Mouse (Mus musculus) liver, embryonic 14.5 days (tissue): ENCODE results near the gene Tmem14a. TPM values are rescaled to one million over a fixed set of nuclear protein-coding genes. Genes with fewer than 3 reads are reported as not detected.
"Not testable (repeated sequence)": the region's sequence is repeated elsewhere in the genome, so short reads cannot be mapped to it uniquely, and the experiment has no call there.

ENCODE experiments used
- ATAC-seq: fragments of 200-750 bp; cut with Nextera tagmentation; 2 replicates; pipeline ENCODE4 v1.8.0; 2017; ENCODE audit warnings: moderate number of reproducible peaks, mild to moderate bottlenecking, moderate library complexity; ENCODE audit not compliant: insufficient read depth
- DNase-seq, 3 experiments: peaks; one replicate each; pipeline ENCODE4 v3.0.0-alpha.2; 2012 to 2013; ENCODE audit warnings: low read depth in 3 of 3, low spot score in 3 of 3
- H3K27ac ChIP-seq: fragments of 300-500 bp; sonication (generic); 2 replicates; pipeline ENCODE4 v1.5.1; 2014; ENCODE audit warnings: moderate library complexity, mild to moderate bottlenecking, control low read depth, inconsistent platforms
- H3K27me3 ChIP-seq: fragments of 300-500 bp; sonication (generic); 2 replicates; pipeline ENCODE4 v1.6.1; 2014; ENCODE audit warnings: mild to moderate bottlenecking, low read length, moderate library complexity; ENCODE audit not compliant: control insufficient read depth, insufficient read depth
- H3K36me3 ChIP-seq: fragments of 300-500 bp; sonication (generic); replicated peaks from 2 replicates; pipeline ENCODE4 v1.6.1; 2014; ENCODE audit warnings: low read depth; ENCODE audit not compliant: control insufficient read depth, insufficient read depth
- H3K4me1 ChIP-seq, 2 experiments: fragments of 200-500 bp in 1 of 2; fragments of 300-500 bp in 1 of 2; sonication (generic) in 1 of 2; replicated peaks; 2 replicates each; pipeline ENCODE4 v1.6.1; 2012 to 2014; ENCODE audit warnings: antibody characterized with exemption in 1 of 2, inconsistent platforms in 1 of 2, low read length in 1 of 2; ENCODE audit not compliant: control insufficient read depth in 2 of 2, insufficient read depth in 2 of 2
- H3K4me2 ChIP-seq: fragments of 300-500 bp; sonication (generic); 2 replicates; pipeline ENCODE4 v1.6.1; 2014; ENCODE audit warnings: low read depth, mild to moderate bottlenecking, control low read depth, moderate library complexity
- H3K4me3 ChIP-seq, 2 experiments: fragments of 200-500 bp in 1 of 2; fragments of 300-500 bp in 1 of 2; sonication (generic) in 1 of 2; 2 replicates each; pipeline ENCODE4 v1.5.1; 2012 to 2014; ENCODE audit warnings: low read depth in 2 of 2, low read length in 2 of 2, mild to moderate bottlenecking in 2 of 2, control low read depth in 1 of 2, inconsistent platforms in 1 of 2, moderate library complexity in 1 of 2; ENCODE audit not compliant: insufficient read depth in 1 of 2
- H3K9ac ChIP-seq: fragments of 300-500 bp; sonication (generic); replicated peaks from 2 replicates; pipeline ENCODE4 v1.6.1; 2014; ENCODE audit warnings: mild to moderate bottlenecking, control low read depth, moderate library complexity
- H3K9me3 ChIP-seq: fragments of 300-500 bp; sonication (generic); 2 replicates; pipeline ENCODE4 v1.6.1; 2016; ENCODE audit warnings: low read length, mixed read lengths; ENCODE audit not compliant: control insufficient read depth
- CTCF ChIP-seq: IDR thresholded peaks from 2 replicates; pipeline ENCODE4 v1.5.1; 2016; ENCODE audit warnings: antibody characterized with exemption, low read depth, control low read depth
- EP300 ChIP-seq: IDR thresholded peaks from 2 replicates; pipeline ENCODE4 v1.6.1; 2016; ENCODE audit warnings: antibody characterized with exemption, low read depth
- WGBS: fragments of 180-500 bp; shearing (Covaris S2); extraction: QIAGEN DNeasy Blood & Tissue Kit; methylation state at CpG from one replicate; pipeline ENCODE4 v1.1.7; 2014; ENCODE audit not compliant: insufficient replicate concordance; 5-methylcytosine and 5-hydroxymethylcytosine counted together
- polyA plus RNA-seq, 2 experiments: library from polyadenylated mRNA; depleted of rRNA in 1 of 2; stranded (reverse) in 1 of 2; unstranded in 1 of 2; fragments of >200 nt; fragmentation: Nextera tagmentation in 1 of 2; extraction: Ambion mirVana in 1 of 2; gene quantifications; 2 replicates each; pipeline versions ENCODE4 v1.2.1 to v1.2.3; 2012 to 2014

Tmem14a gene
- polyA plus RNA-seq, 2 experiments, result 2.7 to 2.9 TPM

DNA sequence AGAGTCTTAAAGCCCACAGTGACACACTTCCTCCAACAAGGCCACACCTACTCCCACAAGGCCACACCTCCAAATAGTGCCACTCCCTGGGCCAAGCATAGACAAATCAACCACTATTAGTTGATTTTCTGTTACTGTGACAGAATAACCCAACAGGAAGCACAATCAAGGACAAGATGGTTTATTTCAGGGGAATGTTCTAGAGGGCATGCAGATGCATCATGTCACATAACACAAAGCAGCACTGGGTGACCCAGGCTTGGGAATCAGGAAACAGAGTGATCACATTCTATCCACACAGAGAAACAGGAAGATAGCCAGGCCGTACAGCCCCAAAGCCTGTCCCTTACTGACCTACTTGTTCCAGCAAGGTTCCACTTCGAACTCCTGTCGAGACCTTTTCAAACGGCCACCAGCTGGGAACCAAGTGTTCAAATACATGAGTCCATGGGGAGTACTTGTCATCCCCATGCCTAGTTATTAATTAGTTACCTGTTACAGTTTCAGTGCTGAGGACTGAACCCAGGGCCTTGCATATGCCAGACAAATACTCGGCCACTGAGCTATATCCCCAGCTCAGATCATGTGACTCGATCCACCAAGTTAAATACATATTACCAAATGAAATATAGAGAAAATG is 9.5 kb downstream of the Tmem14a start:
- ATAC-seq, result no peak
- H3K9ac ChIP-seq, result no peak overlapping the region
- peaks cover 0 to 6% of the 10 kb centered on the region in 2 experiments; a peak in 2 of 4 replicates for H3K4me1 ChIP-seq
- H3K36me3 ChIP-seq, result no peaks in the 10 kb centered on the region
- no peaks in the 10 kb centered on the region for H3K9me3 ChIP-seq
- H3K4me2 ChIP-seq, result no peak overlapping the region
- no peaks in the 10 kb centered on the region for H3K27me3 ChIP-seq
- TF ChIP-seq EP300 (no peak), CTCF (no peak)
- WGBS, result 74% methylated on average over 6 of the region's 6 CpGs
- DNase-seq, result no peak
- H3K27ac ChIP-seq, result no peak overlapping the region
- no peak overlapping the region for H3K4me3 ChIP-seq

- not testable (repeated sequence) for H3K9ac ChIP-seq, ATAC-seq, H3K27ac ChIP-seq, H3K4me1 ChIP-seq, H3K27me3 ChIP-seq, H3K4me3 ChIP-seq, H3K9me3 ChIP-seq, DNase-seq, H3K36me3 ChIP-seq, H3K4me2 ChIP-seq
- WGBS, result 68% methylated on average over 15 of the region's 15 CpGs
Observed at GRCm38 (mm10) chr1:21228740-21229722, 10.7 kb downstream of the Tmem14a start.

DNA sequence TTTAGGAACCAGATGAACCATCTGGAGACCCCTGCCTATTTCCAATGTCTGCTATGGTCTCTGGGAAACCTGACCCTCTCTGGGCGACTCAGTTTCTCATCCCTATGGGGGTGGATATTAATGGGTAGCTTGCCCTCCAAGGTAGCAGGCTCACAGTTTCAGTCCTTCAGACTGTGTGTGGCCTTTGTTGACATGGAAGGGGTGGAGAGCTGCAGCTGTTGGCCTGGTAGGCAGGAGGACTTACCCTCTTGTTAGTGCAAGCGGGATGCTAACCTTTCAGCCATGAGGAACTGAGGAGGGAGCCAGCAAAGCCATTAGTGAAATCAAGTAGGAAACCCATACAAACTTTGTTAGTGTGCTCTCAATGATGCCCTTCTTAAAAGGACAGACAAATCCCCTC is 12.0 kb downstream of the Tmem14a start:
- Histone ChIP-seq H3K36me3 (no peaks in the 10 kb centered on the region), H3K9ac (no peak overlapping the region), H3K4me3 (no peak overlapping the region), H3K27ac (no peak overlapping the region), H3K4me1 (peaks cover 0 to 6% of the 10 kb centered on the region in 2 experiments; a peak in 2 of 4 replicates), H3K27me3 (no peaks in the 10 kb centered on the region), H3K9me3 (no peaks in the 10 kb centered on the region), H3K4me2 (no peak overlapping the region)
- ATAC-seq (no peak), DNase-seq (no peak)
- no peak for TF ChIP-seq CTCF
- no peak for TF ChIP-seq EP300
- 73% methylated on average over 2 of the region's 2 CpGs for WGBS

DNA sequence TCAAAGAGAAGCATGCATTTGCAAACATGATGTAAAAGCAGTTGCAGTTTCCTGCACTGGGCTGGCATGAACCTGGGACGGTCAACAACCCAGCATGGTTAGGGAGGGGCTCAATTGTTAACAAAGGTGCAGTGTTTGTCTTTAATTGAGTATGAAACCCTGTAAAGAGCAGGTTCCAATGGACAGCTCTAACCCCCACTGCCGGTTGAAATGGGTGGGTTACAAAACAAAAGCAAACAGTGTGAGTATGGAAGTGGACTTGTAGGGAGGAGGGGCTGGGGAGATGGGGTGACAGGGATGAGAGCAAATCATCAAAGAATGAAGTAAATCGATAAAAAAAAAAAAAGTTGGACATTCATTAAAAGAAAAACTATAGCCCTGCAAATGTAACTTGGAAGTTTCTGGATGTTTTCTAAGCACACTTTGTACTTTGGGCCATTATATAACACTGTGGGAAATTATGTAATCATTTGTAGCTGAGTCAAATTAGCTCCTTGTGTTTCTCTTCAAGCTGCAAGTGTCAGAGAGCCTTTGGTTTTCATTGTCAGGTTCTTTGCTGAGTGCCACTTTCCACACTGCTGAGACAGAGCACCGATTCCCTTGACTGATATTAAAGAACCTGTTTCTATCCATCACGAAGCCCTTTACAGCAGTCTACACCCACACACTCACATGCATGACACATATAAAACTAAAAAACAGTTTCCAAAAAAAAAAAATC is 13.5 kb downstream of the Tmem14a start:
- TF ChIP-seq EP300 (no peak), CTCF (no peak)
- H3K9me3 ChIP-seq, result no peaks in the 10 kb centered on the region
- no peaks in the 10 kb centered on the region for H3K27me3 ChIP-seq
- ATAC-seq (peak; percentile 71; the same call in 1 of the 2 replicates), DNase-seq (peak; percentile 13 to 17 (median 17))
- H3K4me2 ChIP-seq, result no peak overlapping the region
- no peak overlapping the region for H3K27ac ChIP-seq
- no peak overlapping the region for H3K4me3 ChIP-seq
- no peak overlapping the region for H3K9ac ChIP-seq
- 49% methylated on average over 5 of the region's 5 CpGs for WGBS
- no peaks in the 10 kb centered on the region for H3K36me3 ChIP-seq
- peaks cover 0 to 6% of the 10 kb centered on the region in 2 experiments; a peak in 2 of 4 replicates for H3K4me1 ChIP-seq

- 50% methylated on average over 1 of the region's 1 CpGs for WGBS
- no peak for TF ChIP-seq CTCF
- no peak for TF ChIP-seq EP300
- no peak for DNase-seq
- Histone ChIP-seq H3K4me1 (peaks cover 0 to 6% of the 10 kb centered on the region in 2 experiments; a peak in 2 of 4 replicates), H3K4me3 (no peak overlapping the region), H3K27ac (no peak overlapping the region), H3K36me3 (no peaks in the 10 kb centered on the region), H3K9me3 (no peaks in the 10 kb centered on the region), H3K27me3 (no peaks in the 10 kb centered on the region), H3K9ac (no peak overlapping the region), H3K4me2 (no peak overlapping the region)
- no peak for ATAC-seq
Observed at GRCm38 (mm10) chr1:21232516-21232915, 14.1 kb downstream of the Tmem14a start.
